Mouse (Mus musculus) cortical plate, adult 2 months (tissue): ENCODE data around the gene Cask.

Source experiments
- CTCF ChIP-seq: fragments of 200-500 bp; IDR thresholded peaks from 2 replicates; pipeline ENCODE4 v1.5.1; 2011; ENCODE audit warnings: mild to moderate bottlenecking, control low read depth, low read length; ENCODE audit not compliant: insufficient read depth; ENCODE audit errors: extremely low read depth
- POLR2A ChIP-seq: fragments of 200-500 bp; IDR thresholded peaks from 2 replicates; pipeline ENCODE4 v1.6.1; 2011; ENCODE audit warnings: mild to moderate bottlenecking, low read length, control low read depth; ENCODE audit not compliant: insufficient read depth; ENCODE audit errors: extremely low read depth

DNA sequence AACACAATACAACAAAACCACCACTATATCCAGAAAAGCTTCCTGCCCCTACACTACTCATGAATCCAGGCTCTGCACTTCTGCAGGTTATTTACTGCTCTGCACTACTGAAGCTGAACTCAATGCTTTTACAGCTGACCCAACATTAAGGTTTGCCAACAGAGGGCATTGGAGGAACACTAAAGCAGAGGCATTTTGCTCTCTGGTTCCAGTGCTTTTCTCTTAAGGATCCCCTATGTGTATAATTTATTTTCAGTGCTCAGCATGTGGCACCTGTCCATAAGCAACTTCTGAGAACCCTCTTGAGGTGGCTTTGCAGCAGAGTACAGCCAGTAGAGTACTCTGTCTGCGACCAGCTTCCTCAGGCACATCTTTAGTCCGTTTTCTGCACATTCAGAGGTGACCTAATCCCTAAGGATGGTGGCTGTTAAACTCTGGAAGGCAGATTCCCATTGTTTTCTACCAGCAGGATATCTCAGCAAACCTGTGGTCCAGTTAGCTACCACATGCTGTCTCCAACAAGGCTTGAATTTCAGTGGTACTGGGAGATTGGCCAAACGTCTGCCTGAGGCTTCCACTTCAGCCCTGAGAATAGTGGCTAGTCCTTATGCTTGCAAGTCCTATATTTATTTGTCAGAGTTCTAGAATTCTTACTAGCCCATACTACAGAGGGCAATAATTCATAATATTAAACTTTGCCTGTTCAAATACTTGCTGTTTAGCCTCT is 93.7 kb downstream of the Cask start:
- TF ChIP-seq CTCF (no peak), POLR2A (no peak)
